Mouse (Mus musculus): ENCODE data around the gene Hoxa3. TPM values are rescaled to one million over a fixed set of nuclear protein-coding genes. Genes with fewer than 3 reads are reported as not detected.

Hoxa3 gene
- polyA plus RNA-seq, 1 experiment from 2014 or later: 2.8 TPM

MicroRNAs within 50 kb of the gene (microRNA counts, 519-probe panel; counts per million panel counts)
- 2,357 counts per million, percentile 42 among the panel's probes with 10 or more counts for microRNA mmu-miR-196b

Small RNAs within 50 kb of the gene (microRNA-seq; reads per million reads assigned to microRNA genes)
- 39.3 reads per million, percentile 41 among the genes with 10 or more reads in this experiment for gene Mir196b (ENCODE audit: borderline number of aligned reads)

Other genes with a start within 250 kb of the Hoxa3 start
- 18.9 and 25.2 TPM in 2 replicates for gene Skap2, start 200.8 kb downstream of the Hoxa3 start, polyA plus RNA-seq (2014; fragmentation: Nextera tagmentation; extraction: Ambion mirVana)
- 1.4 and 1.7 TPM in 2 replicates for gene Hoxa1, start 55.0 kb downstream of the Hoxa3 start, polyA plus RNA-seq (2014; fragmentation: Nextera tagmentation; extraction: Ambion mirVana)
- 7.2 and 11.1 TPM in 2 replicates for gene Hoxa2, start 48.5 kb downstream of the Hoxa3 start, polyA plus RNA-seq (2014; fragmentation: Nextera tagmentation; extraction: Ambion mirVana)
- 0.10 and 0.46 TPM in 2 replicates for gene 5730596B20Rik, start 35.8 kb downstream of the Hoxa3 start, polyA plus RNA-seq (2014; fragmentation: Nextera tagmentation; extraction: Ambion mirVana)
- 1.1 and 1.6 TPM in 2 replicates for gene Hoxa4, start 21.6 kb downstream of the Hoxa3 start, polyA plus RNA-seq (2014; fragmentation: Nextera tagmentation; extraction: Ambion mirVana)
- gene Hoxa5, start 8.7 kb downstream of the Hoxa3 start, polyA plus RNA-seq (2014; fragmentation: Nextera tagmentation; extraction: Ambion mirVana): 2.4 and 3.3 TPM in 2 replicates
- gene Hoxa6, start 4.6 kb downstream of the Hoxa3 start, polyA plus RNA-seq (2014; fragmentation: Nextera tagmentation; extraction: Ambion mirVana): 0.48 TPM in 1 of 2 replicates, not detected in the other
- gene Gm28308, start within 50 bp of the Hoxa3 start, polyA plus RNA-seq (2014; fragmentation: Nextera tagmentation; extraction: Ambion mirVana): not detected in 2 replicates
- 0.21 and 1.4 TPM in 2 replicates for gene Hoxa7, start 8.5 kb upstream of the Hoxa3 start, polyA plus RNA-seq (2014; fragmentation: Nextera tagmentation; extraction: Ambion mirVana)
- 0.33 and 2.3 TPM in 2 replicates for gene Hoxa9, start 17.8 kb upstream of the Hoxa3 start, polyA plus RNA-seq (2014; fragmentation: Nextera tagmentation; extraction: Ambion mirVana)
- 1.9 TPM in 1 of 2 replicates, not detected in the other for gene Hoxa10, start 27.5 kb upstream of the Hoxa3 start, polyA plus RNA-seq (2014; fragmentation: Nextera tagmentation; extraction: Ambion mirVana)
- gene Hoxa11, start 32.5 kb upstream of the Hoxa3 start, polyA plus RNA-seq (2014; fragmentation: Nextera tagmentation; extraction: Ambion mirVana): 0.13 TPM in 1 of 2 replicates, not detected in the other
- not detected in 2 replicates for gene Hoxa13, start 47.5 kb upstream of the Hoxa3 start, polyA plus RNA-seq (2014; fragmentation: Nextera tagmentation; extraction: Ambion mirVana)
- gene Evx1, start 100.2 kb upstream of the Hoxa3 start, polyA plus RNA-seq (2014; fragmentation: Nextera tagmentation; extraction: Ambion mirVana): 0.24 TPM in 1 of 2 replicates, not detected in the other